Mouse (Mus musculus) midbrain, embryonic 13.5 days (tissue): ENCODE measurements around the gene Itprid1. TPM values are rescaled to one million over a fixed set of nuclear protein-coding genes. Genes with fewer than 3 reads are reported as not detected.

Experiments
- ATAC-seq: fragments of 200-750 bp; cut with Nextera tagmentation; 2 replicates; pipeline ENCODE4 v1.8.0; 2017; ENCODE audit warnings: mild to moderate bottlenecking, moderate TSS enrichment, moderate library complexity
- H3K27ac ChIP-seq: fragments of 300-500 bp; sonication (generic); 2 replicates; pipeline ENCODE4 v1.5.1; 2015; ENCODE audit warnings: inconsistent platforms, mild to moderate bottlenecking, moderate library complexity
- H3K27me3 ChIP-seq: fragments of 300-500 bp; sonication (generic); 2 replicates; pipeline ENCODE4 v1.6.1; 2015; ENCODE audit warnings: mild to moderate bottlenecking, inconsistent platforms
- H3K36me3 ChIP-seq: fragments of 300-500 bp; sonication (generic); 2 replicates; pipeline ENCODE4 v1.6.1; 2015; ENCODE audit warnings: mild to moderate bottlenecking, inconsistent platforms
- H3K4me1 ChIP-seq: fragments of 300-500 bp; sonication (generic); replicated peaks from 2 replicates; pipeline ENCODE4 v1.6.1; 2015; ENCODE audit warnings: inconsistent platforms
- H3K4me2 ChIP-seq: fragments of 300-500 bp; sonication (generic); replicated peaks from 2 replicates; pipeline ENCODE4 v1.6.1; 2015; ENCODE audit warnings: moderate library complexity, mild to moderate bottlenecking, inconsistent platforms
- H3K4me3 ChIP-seq: fragments of 300-500 bp; sonication (generic); replicated peaks from 2 replicates; pipeline ENCODE4 v1.5.1; 2015; ENCODE audit warnings: mild to moderate bottlenecking, inconsistent platforms
- H3K9ac ChIP-seq: fragments of 300-500 bp; sonication (generic); replicated peaks from 2 replicates; pipeline ENCODE4 v1.6.1; 2015; ENCODE audit warnings: mild to moderate bottlenecking, inconsistent platforms
- H3K9me3 ChIP-seq: fragments of 300-500 bp; sonication (generic); 2 replicates; pipeline ENCODE4 v1.6.1; 2016; ENCODE audit warnings: mild to moderate bottlenecking, inconsistent platforms
- WGBS: fragments of 180-500 bp; shearing (Covaris S2); methylation state at CpG from one replicate; pipeline ENCODE4 v1.1.7; 2015; 5-methylcytosine and 5-hydroxymethylcytosine counted together
- polyA plus RNA-seq: library from polyadenylated mRNA; unstranded; fragments of >200 nt; fragmentation: Nextera tagmentation; extraction: Ambion mirVana; gene quantifications from 2 replicates; pipeline ENCODE4 v1.2.1, GENCODE M21; 2015

Itprid1 gene
- not detected in 2 replicates for polyA plus RNA-seq

GRCm38 (mm10) chr6:55836650-55837320 lies at the start of gene Itprid1:
Itprid1 (plus strand) TSS chr6:55836895.
- 91% methylated on average over 8 of the region's 8 CpGs for WGBS
- no peak within 1 kb of the TSS for H3K4me2 ChIP-seq
- H3K27me3 ChIP-seq: no peaks in the 10 kb centered on the region
- H3K9ac ChIP-seq: no peak within 1 kb of the TSS
- no peaks in the 10 kb centered on the region for H3K9me3 ChIP-seq
- no peak within 1 kb of the TSS for H3K27ac ChIP-seq
- no peaks in the 10 kb centered on the region for H3K36me3 ChIP-seq
- no peak for ATAC-seq
- H3K4me1 ChIP-seq: no peaks in the 10 kb centered on the region
- H3K4me3 ChIP-seq: no peak within 1 kb of the TSS

- H3K27ac ChIP-seq: no peak overlapping the region
- ATAC-seq: no peak
- H3K36me3 ChIP-seq: no peaks in the 10 kb centered on the region
- H3K27me3 ChIP-seq: no peaks in the 10 kb centered on the region
- peaks cover 26% of the 10 kb centered on the region for H3K4me1 ChIP-seq
- 91% methylated on average over 1 of the region's 1 CpGs for WGBS
- no peak overlapping the region for H3K4me3 ChIP-seq
- H3K4me2 ChIP-seq: no peak overlapping the region
- no peak overlapping the region for H3K9ac ChIP-seq
- H3K9me3 ChIP-seq: no peaks in the 10 kb centered on the region
Observed at GRCm38 (mm10) chr6:55789557-55789956, 47.1 kb upstream of the Itprid1 start.

GRCm38 (mm10) chr6:55791852-55792496 lies 44.7 kb upstream of the Itprid1 start:
- Histone ChIP-seq H3K4me2 (peak overlapping the region; percentile 21), H3K27me3 (no peaks in the 10 kb centered on the region), H3K4me1 (peaks cover 26% of the 10 kb centered on the region), H3K4me3 (no peak overlapping the region), H3K27ac (peak overlapping the region; percentile 81), H3K36me3 (no peaks in the 10 kb centered on the region), H3K9ac (peak overlapping the region; percentile 6), H3K9me3 (no peaks in the 10 kb centered on the region)
- 4% methylated on average over 6 of the region's 6 CpGs for WGBS
- ATAC-seq: peak; percentile 85

- Histone ChIP-seq H3K9me3 (no peaks in the 10 kb centered on the region), H3K36me3 (no peaks in the 10 kb centered on the region), H3K27me3 (no peaks in the 10 kb centered on the region), H3K4me2 (peak overlapping the region; percentile 21; the same call in 1 of the 2 replicates), H3K4me1 (peaks cover 26% of the 10 kb centered on the region), H3K9ac (peak overlapping the region; percentile 6), H3K4me3 (no peak overlapping the region), H3K27ac (peak overlapping the region; percentile 81)
- WGBS: 31% methylated on average over 8 of the region's 8 CpGs
- peak; percentile 40 for ATAC-seq
Observed at GRCm38 (mm10) chr6:55792536-55792935, 44.2 kb upstream of the Itprid1 start.

- H3K9me3 ChIP-seq: no peaks in the 10 kb centered on the region
- H3K27ac ChIP-seq: no peak overlapping the region
- H3K4me2 ChIP-seq: no peak overlapping the region
Observed at GRCm38 (mm10) chr6:55802686-55803085, 34.0 kb upstream of the Itprid1 start.

GRCm38 (mm10) chr6:55803357-55803756 lies 33.3 kb upstream of the Itprid1 start:
- peaks cover 6% of the 10 kb centered on the region; the same call in 1 of the 2 replicates for H3K4me1 ChIP-seq
- no peak overlapping the region for H3K27ac ChIP-seq
- no peaks in the 10 kb centered on the region for H3K9me3 ChIP-seq
- H3K36me3 ChIP-seq: no peaks in the 10 kb centered on the region
- no peak for ATAC-seq
- H3K27me3 ChIP-seq: no peaks in the 10 kb centered on the region
- H3K9ac ChIP-seq: no peak overlapping the region
- H3K4me2 ChIP-seq: no peak overlapping the region
- no peak overlapping the region for H3K4me3 ChIP-seq
- 79% methylated on average over 7 of the region's 7 CpGs for WGBS

More at GRCm38 (mm10) chr6:55802686-55803085, 34.0 kb upstream of the Itprid1 start:
- ATAC-seq: no peak
- WGBS: 79% methylated on average over 1 of the region's 1 CpGs
- Histone ChIP-seq H3K4me1 (peaks cover 6% of the 10 kb centered on the region; the same call in 1 of the 2 replicates), H3K4me3 (no peak overlapping the region), H3K36me3 (no peaks in the 10 kb centered on the region), H3K27me3 (no peaks in the 10 kb centered on the region), H3K9ac (no peak overlapping the region)

- Histone ChIP-seq H3K9ac (0 out of 2 replicates have a peak overlapping the region, but pooled peaks have one; percentile 6), H3K4me3 (no peak overlapping the region), H3K4me2 (no peak overlapping the region), H3K27me3 (no peaks in the 10 kb centered on the region), H3K4me1 (peaks cover 6% of the 10 kb centered on the region; the same call in 1 of the 2 replicates), H3K9me3 (no peaks in the 10 kb centered on the region), H3K27ac (no peak overlapping the region), H3K36me3 (no peaks in the 10 kb centered on the region)
- peak; percentile 50 for ATAC-seq
- WGBS: 28% methylated on average over 12 of the region's 12 CpGs
Observed at GRCm38 (mm10) chr6:55803991-55804680, 32.6 kb upstream of the Itprid1 start.

- 88% methylated on average over 4 of the region's 4 CpGs for WGBS
- H3K4me2 ChIP-seq: no peak overlapping the region
- ATAC-seq: no peak
Observed at GRCm38 (mm10) chr6:55804681-55805000, 32.1 kb upstream of the Itprid1 start.

GRCm38 (mm10) chr6:55805291-55806137 lies 31.2 kb upstream of the Itprid1 start:
- Histone ChIP-seq H3K4me1 (peaks cover 6% of the 10 kb centered on the region; the same call in 1 of the 2 replicates), H3K36me3 (no peaks in the 10 kb centered on the region), H3K27me3 (no peaks in the 10 kb centered on the region), H3K4me2 (no peak overlapping the region), H3K4me3 (no peak overlapping the region), H3K9me3 (no peaks in the 10 kb centered on the region), H3K9ac (no peak overlapping the region), H3K27ac (no peak overlapping the region)
- WGBS: 78% methylated on average over 9 of the region's 9 CpGs
- no peak for ATAC-seq

More at GRCm38 (mm10) chr6:55804681-55805000, 32.1 kb upstream of the Itprid1 start:
- Histone ChIP-seq H3K4me1 (peaks cover 6% of the 10 kb centered on the region; the same call in 1 of the 2 replicates), H3K9ac (0 out of 2 replicates have a peak overlapping the region, but pooled peaks have one; percentile 6), H3K36me3 (no peaks in the 10 kb centered on the region), H3K27me3 (no peaks in the 10 kb centered on the region), H3K27ac (no peak overlapping the region), H3K4me3 (no peak overlapping the region), H3K9me3 (no peaks in the 10 kb centered on the region)

GRCm38 (mm10) chr6:55806537-55806936 lies 30.2 kb upstream of the Itprid1 start:
- Histone ChIP-seq H3K27me3 (no peaks in the 10 kb centered on the region), H3K9me3 (no peaks in the 10 kb centered on the region), H3K36me3 (no peaks in the 10 kb centered on the region), H3K4me2 (no peak overlapping the region), H3K9ac (no peak overlapping the region), H3K4me3 (no peak overlapping the region), H3K27ac (no peak overlapping the region), H3K4me1 (peaks cover 6% of the 10 kb centered on the region; the same call in 1 of the 2 replicates)
- 85% methylated on average over 2 of the region's 2 CpGs for WGBS
- ATAC-seq: no peak

GRCm38 (mm10) chr6:55808692-55809091 lies 28.0 kb upstream of the Itprid1 start:
- no peak for ATAC-seq
- H3K4me3 ChIP-seq: no peak overlapping the region
- WGBS: 78% methylated on average over 3 of the region's 3 CpGs
- no peaks in the 10 kb centered on the region for H3K27me3 ChIP-seq
- H3K9ac ChIP-seq: no peak overlapping the region
- no peaks in the 10 kb centered on the region for H3K36me3 ChIP-seq
- H3K27ac ChIP-seq: no peak overlapping the region
- no peaks in the 10 kb centered on the region for H3K9me3 ChIP-seq
- no peak overlapping the region for H3K4me2 ChIP-seq
- peaks cover 6% of the 10 kb centered on the region; the same call in 1 of the 2 replicates for H3K4me1 ChIP-seq
